Mouse (Mus musculus): ENCODE measurements around the gene Zfp52.

Gene Zfp52

GRCm38 (mm10) chr17:21535096-21536001 is at the start of gene Zfp52:
TSS of gene Zfp52 (plus strand) at chr17:21535539.
- peak; percentile 73 for DNase-seq (ENCODE audit: low spot score)

GRCm38 (mm10) chr17:21488760-21489499 is 46.4 kb upstream of the Zfp52 start, which contains the start of gene Zfp53:
TSS of gene Zfp53 (plus strand) at chr17:21488998.
- peak; percentile 87 for DNase-seq (ENCODE audit: low spot score)

- DNase-seq (ENCODE audit: low spot score) = no peak
These were observed 45.8 kb upstream of the Zfp52 start for GRCm38 (mm10) chr17:21489500-21490001.

GRCm38 (mm10) chr17:21501365-21501764 is 34.0 kb upstream of the Zfp52 start:
- no peak for DNase-seq (ENCODE audit: low spot score)

GRCm38 (mm10) chr17:21504524-21504923 is 30.8 kb upstream of the Zfp52 start:
- DNase-seq (ENCODE audit: low spot score) = peak; percentile 9

GRCm38 (mm10) chr17:21506258-21506657 is 29.1 kb upstream of the Zfp52 start:
- DNase-seq (ENCODE audit: low spot score) = no peak

- DNase-seq (ENCODE audit: low spot score) = no peak
These were observed 25.6 kb upstream of the Zfp52 start for GRCm38 (mm10) chr17:21509756-21510155.

GRCm38 (mm10) chr17:21515403-21516105 is 19.8 kb upstream of the Zfp52 start:
- DNase-seq (ENCODE audit: low spot score) = peak; percentile 72

- DNase-seq (ENCODE audit: low spot score) = peak; percentile 48
These were observed 18.9 kb upstream of the Zfp52 start for GRCm38 (mm10) chr17:21516201-21517129.

- no peak for DNase-seq (ENCODE audit: low spot score)
These were observed 18.1 kb upstream of the Zfp52 start for GRCm38 (mm10) chr17:21517130-21517671.

- no peak for DNase-seq (ENCODE audit: low spot score)
These were observed 9.1 kb upstream of the Zfp52 start for GRCm38 (mm10) chr17:21526270-21526669.

- DNase-seq (ENCODE audit: low spot score) = no peak
These were observed 4.6 kb upstream of the Zfp52 start for GRCm38 (mm10) chr17:21530645-21531330.

- DNase-seq (ENCODE audit: low spot score) = no peak
These were observed 3.7 kb upstream of the Zfp52 start for GRCm38 (mm10) chr17:21531621-21532020.

- DNase-seq (ENCODE audit: low spot score) = peak; percentile 53
These were observed 3.0 kb upstream of the Zfp52 start for GRCm38 (mm10) chr17:21532101-21532951.

- no peak for DNase-seq (ENCODE audit: low spot score)
These were observed 1.4 kb upstream of the Zfp52 start for GRCm38 (mm10) chr17:21533961-21534360.

- peak; percentile 77 for DNase-seq (ENCODE audit: low spot score)
These were observed 761 bp upstream of the Zfp52 start for GRCm38 (mm10) chr17:21534460-21535095.

GRCm38 (mm10) chr17:21536096-21536495 is 757 bp downstream of the Zfp52 start:
- no peak for DNase-seq (ENCODE audit: low spot score)

- DNase-seq (ENCODE audit: low spot score) = peak; percentile 62
These were observed 1.3 kb downstream of the Zfp52 start for GRCm38 (mm10) chr17:21536676-21537075.

GRCm38 (mm10) chr17:21557831-21558230 is 22.5 kb downstream of the Zfp52 start:
- no peak for DNase-seq (ENCODE audit: low spot score)
